Mouse (Mus musculus) neural tube, embryonic 13.5 days (tissue): ENCODE results near the gene Wdr25. TPM values are rescaled to one million over a fixed set of nuclear protein-coding genes. Genes with fewer than 3 reads are reported as not detected.

ENCODE experiments used
- ATAC-seq: fragments of 200-750 bp; cut with Nextera tagmentation; 2 replicates; pipeline ENCODE4 v1.8.0; 2017; ENCODE audit warnings: low read depth, mild to moderate bottlenecking, moderate TSS enrichment, moderate library complexity
- H3K27ac ChIP-seq: fragments of 300-500 bp; sonication (generic); replicated peaks from 2 replicates; pipeline ENCODE4 v1.5.1; 2015; ENCODE audit warnings: moderate library complexity, mild to moderate bottlenecking, inconsistent platforms
- H3K27me3 ChIP-seq: fragments of 300-500 bp; sonication (generic); 2 replicates; pipeline ENCODE4 v1.6.1; 2015; ENCODE audit warnings: mild to moderate bottlenecking, inconsistent platforms
- H3K36me3 ChIP-seq: fragments of 300-500 bp; sonication (generic); 2 replicates; pipeline ENCODE4 v1.6.1; 2015; ENCODE audit warnings: mild to moderate bottlenecking, inconsistent platforms
- H3K4me1 ChIP-seq: fragments of 300-500 bp; sonication (generic); replicated peaks from 2 replicates; pipeline ENCODE4 v1.6.1; 2015; ENCODE audit warnings: inconsistent platforms
- H3K4me2 ChIP-seq: fragments of 300-500 bp; sonication (generic); 2 replicates; pipeline ENCODE4 v1.6.1; 2015; ENCODE audit warnings: inconsistent platforms, mild to moderate bottlenecking, moderate library complexity
- H3K4me3 ChIP-seq: fragments of 300-500 bp; sonication (generic); 2 replicates; pipeline ENCODE4 v1.5.1; 2015; ENCODE audit warnings: mild to moderate bottlenecking, inconsistent platforms
- H3K9ac ChIP-seq: fragments of 300-500 bp; sonication (generic); 2 replicates; pipeline ENCODE4 v1.6.1; 2015; ENCODE audit warnings: moderate library complexity, mild to moderate bottlenecking, inconsistent platforms
- H3K9me3 ChIP-seq: fragments of 300-500 bp; sonication (generic); 2 replicates; pipeline ENCODE4 v1.6.1; 2016; ENCODE audit warnings: inconsistent platforms
- WGBS: fragments of 180-500 bp; shearing (Covaris S2); methylation state at CpG from one replicate; pipeline ENCODE4 v1.1.7; 2015; 5-methylcytosine and 5-hydroxymethylcytosine counted together
- polyA plus RNA-seq: library from polyadenylated mRNA; unstranded; fragments of >200 nt; fragmentation: Nextera tagmentation; extraction: Ambion mirVana; gene quantifications from 2 replicates; pipeline ENCODE4 v1.2.1, GENCODE M21; 2015

Gene Wdr25
- polyA plus RNA-seq, 1 experiment from 2014 or later: 6.5 TPM

GRCm38 (mm10) chr12:108939317-108939716, 45.9 kb downstream of the Wdr25 start:
- WGBS: 76% methylated on average over 9 of the region's 9 CpGs
- H3K27ac ChIP-seq: peak overlapping the region; percentile 34; the same call in 1 of the 2 replicates

GRCm38 (mm10) chr12:108940255-108940654, 46.8 kb downstream of the Wdr25 start:
- no peaks in the 10 kb centered on the region for H3K9me3 ChIP-seq
- H3K27me3 ChIP-seq: no peaks in the 10 kb centered on the region
- no peak overlapping the region for H3K4me2 ChIP-seq
- H3K9ac ChIP-seq: no peak overlapping the region
- 42% methylated on average over 1 of the region's 1 CpGs for WGBS
- no peak overlapping the region for H3K4me3 ChIP-seq
- ATAC-seq: no peak
- H3K4me1 ChIP-seq: peaks cover 2% of the 10 kb centered on the region; the same call in 1 of the 2 replicates
- H3K27ac ChIP-seq: no peak overlapping the region
- no peaks in the 10 kb centered on the region for H3K36me3 ChIP-seq

More at GRCm38 (mm10) chr12:108939317-108939716, 45.9 kb downstream of the Wdr25 start:
- Histone ChIP-seq H3K9ac (no peak overlapping the region), H3K9me3 (no peaks in the 10 kb centered on the region), H3K4me2 (no peak overlapping the region), H3K27me3 (no peaks in the 10 kb centered on the region), H3K4me3 (no peak overlapping the region), H3K4me1 (peaks cover 3% of the 10 kb centered on the region; the same call in 1 of the 2 replicates), H3K36me3 (no peaks in the 10 kb centered on the region)
- no peak for ATAC-seq

- H3K4me3 ChIP-seq: no peak overlapping the region
- H3K27ac ChIP-seq: no peak overlapping the region
- no peaks in the 10 kb centered on the region for H3K27me3 ChIP-seq
- no peak for ATAC-seq
- no peaks in the 10 kb centered on the region for H3K36me3 ChIP-seq
- no peak overlapping the region for H3K9ac ChIP-seq
- 67% methylated on average over 2 of the region's 2 CpGs for WGBS
- H3K9me3 ChIP-seq: no peaks in the 10 kb centered on the region
- H3K4me1 ChIP-seq: peaks cover 2% of the 10 kb centered on the region; the same call in 1 of the 2 replicates
- H3K4me2 ChIP-seq: no peak overlapping the region
Measured at GRCm38 (mm10) chr12:108941282-108941681, 47.9 kb downstream of the Wdr25 start.

GRCm38 (mm10) chr12:108942203-108942923, 48.9 kb downstream of the Wdr25 start:
- Histone ChIP-seq H3K9me3 (no peaks in the 10 kb centered on the region), H3K27me3 (no peaks in the 10 kb centered on the region), H3K36me3 (no peaks in the 10 kb centered on the region), H3K4me1 (0 out of 2 replicates have a peak, but pooled peaks cover 2% of the 10 kb centered on the region), H3K4me3 (no peak overlapping the region), H3K4me2 (no peak overlapping the region), H3K9ac (no peak overlapping the region), H3K27ac (no peak overlapping the region)
- no peak for ATAC-seq
- WGBS: 88% methylated on average over 14 of the region's 14 CpGs

GRCm38 (mm10) chr12:108953011-108953550, 59.6 kb downstream of the Wdr25 start:
- Histone ChIP-seq H3K36me3 (no peaks in the 10 kb centered on the region), H3K27me3 (no peaks in the 10 kb centered on the region), H3K4me2 (no peak overlapping the region), H3K9me3 (no peaks in the 10 kb centered on the region), H3K4me1 (peaks cover 58% of the 10 kb centered on the region), H3K4me3 (no peak overlapping the region), H3K9ac (no peak overlapping the region), H3K27ac (peak overlapping the region; percentile 56; the same call in 1 of the 2 replicates)
- WGBS: 57% methylated on average over 9 of the region's 9 CpGs
- ATAC-seq: no peak

GRCm38 (mm10) chr12:108953838-108954237, 60.4 kb downstream of the Wdr25 start:
- ATAC-seq: peak; percentile 73
- Histone ChIP-seq H3K9me3 (no peaks in the 10 kb centered on the region), H3K4me2 (peak overlapping the region; percentile 16; the same call in 1 of the 2 replicates), H3K27ac (peak overlapping the region; percentile 56), H3K36me3 (no peaks in the 10 kb centered on the region), H3K9ac (no peak overlapping the region), H3K4me1 (peaks cover 66% of the 10 kb centered on the region), H3K27me3 (no peaks in the 10 kb centered on the region), H3K4me3 (no peak overlapping the region)
- WGBS: 8% methylated on average over 6 of the region's 6 CpGs

- Histone ChIP-seq H3K36me3 (no peaks in the 10 kb centered on the region), H3K27me3 (no peaks in the 10 kb centered on the region), H3K9ac (no peak overlapping the region), H3K4me1 (peaks cover 72% of the 10 kb centered on the region), H3K4me3 (no peak overlapping the region), H3K9me3 (no peaks in the 10 kb centered on the region), H3K27ac (peak overlapping the region; percentile 56), H3K4me2 (no peak overlapping the region)
- no peak for ATAC-seq
- 23% methylated on average over 2 of the region's 2 CpGs for WGBS
Measured at GRCm38 (mm10) chr12:108954456-108954855, 61.0 kb downstream of the Wdr25 start.

GRCm38 (mm10) chr12:108958483-108958882, 65.1 kb downstream of the Wdr25 start:
- H3K4me2 ChIP-seq: peak overlapping the region; percentile 55
- H3K4me3 ChIP-seq: no peak overlapping the region
- H3K9me3 ChIP-seq: no peaks in the 10 kb centered on the region
- no peaks in the 10 kb centered on the region for H3K36me3 ChIP-seq
- H3K4me1 ChIP-seq: peaks cover 83% of the 10 kb centered on the region
- peak overlapping the region; percentile 81 for H3K27ac ChIP-seq
- ATAC-seq: no peak
- no peaks in the 10 kb centered on the region for H3K27me3 ChIP-seq
- 0 out of 2 replicates have a peak overlapping the region, but pooled peaks have one; percentile 50 for H3K9ac ChIP-seq
- WGBS: 59% methylated on average over 7 of the region's 7 CpGs

- Histone ChIP-seq H3K27ac (peak overlapping the region; percentile 81), H3K36me3 (no peaks in the 10 kb centered on the region), H3K9ac (peak overlapping the region; percentile 50; the same call in 1 of the 2 replicates), H3K27me3 (no peaks in the 10 kb centered on the region), H3K4me2 (peak overlapping the region; percentile 55), H3K9me3 (no peaks in the 10 kb centered on the region), H3K4me3 (peak overlapping the region; percentile 21), H3K4me1 (peaks cover 76% of the 10 kb centered on the region)
- ATAC-seq: peak; percentile 58
- under 1% methylated on average over 23 of the region's 23 CpGs for WGBS
Measured at GRCm38 (mm10) chr12:108958991-108959638, 65.7 kb downstream of the Wdr25 start.

- Histone ChIP-seq H3K4me1 (peaks cover 70% of the 10 kb centered on the region), H3K27me3 (no peaks in the 10 kb centered on the region), H3K4me3 (peak overlapping the region; percentile 21), H3K9ac (peak overlapping the region; percentile 50; the same call in 1 of the 2 replicates), H3K36me3 (no peaks in the 10 kb centered on the region), H3K27ac (peak overlapping the region; percentile 81), H3K4me2 (peak overlapping the region; percentile 55), H3K9me3 (no peaks in the 10 kb centered on the region)
- WGBS: 14% methylated on average over 12 of the region's 12 CpGs
- ATAC-seq: peak; percentile 26; the same call in 1 of the 2 replicates
Measured at GRCm38 (mm10) chr12:108959639-108960219, 66.3 kb downstream of the Wdr25 start.

GRCm38 (mm10) chr12:108960225-108960624, 66.8 kb downstream of the Wdr25 start:
- Histone ChIP-seq H3K9me3 (no peaks in the 10 kb centered on the region), H3K4me3 (no peak overlapping the region), H3K4me1 (peaks cover 70% of the 10 kb centered on the region), H3K36me3 (no peaks in the 10 kb centered on the region), H3K4me2 (peak overlapping the region; percentile 55; the same call in 1 of the 2 replicates), H3K9ac (0 out of 2 replicates have a peak overlapping the region, but pooled peaks have one; percentile 27), H3K27ac (peak overlapping the region; percentile 81), H3K27me3 (no peaks in the 10 kb centered on the region)
- 26% methylated on average over 10 of the region's 10 CpGs for WGBS
- ATAC-seq: peak; percentile 62
